Comparison of ENCODE assay signal across 8 mouse cellular contexts in genomic region chr10:68445876-68446796, GRCm38 (mm10).
DNase-seq lines count a peak whose midpoint lies in the region; ATAC-seq and TF ChIP-seq lines count a peak whose summit lies in the region.

No protein-coding gene starts in this region.

- 9% methylated on average over 15 of the region's 15 CpGs for WGBS in liver, embryonic 15.5 days (ENCODE audit: insufficient replicate concordance)
- 13% methylated on average over 15 of the region's 15 CpGs for WGBS in stomach, postnatal 0 days

- H3K27me3 ChIP-seq in liver, embryonic 15.5 days, result no peaks in the 10 kb centered on the region
- no peaks in the 10 kb centered on the region for H3K27me3 ChIP-seq in stomach, postnatal 0 days (ENCODE audit: control insufficient read depth, insufficient read depth, low read length)

- 0 out of 2 replicates have a peak overlapping the region, but pooled peaks have one; percentile 1 for H3K4me3 ChIP-seq in liver, embryonic 15.5 days (replicated peaks)
- no peak overlapping the region for H3K4me3 ChIP-seq in stomach, postnatal 0 days (ENCODE audit: low read depth, low read length)

- no peak for TF ChIP-seq EP300 in stomach, postnatal 0 days (optimal IDR thresholded peaks at IDR 0.05)

- peak; percentile 31 for DNase-seq in thymus, postnatal 0 days (ENCODE audit: low spot score)
- DNase-seq in thymus, adult 18-20 months, result no peak
- no peak for DNase-seq in stomach, postnatal 0 days (ENCODE audit: low spot score)
- DNase-seq in cerebellum, adult 9-10 months, result no peak
- no peak for DNase-seq in right cerebral cortex, postnatal 10 days (ENCODE audit: low spot score in 2 of 2)
- no peak for DNase-seq in urinary bladder, postnatal 10 days (ENCODE audit: low spot score)

- no peaks in the 10 kb centered on the region for H3K9me3 ChIP-seq in liver, embryonic 15.5 days (replicated peaks)
- no peaks in the 10 kb centered on the region for H3K9me3 ChIP-seq in stomach, postnatal 0 days (ENCODE audit: control insufficient read depth, low read length)

- H3K9ac ChIP-seq in liver, embryonic 15.5 days, result no peak overlapping the region
- H3K9ac ChIP-seq in stomach, postnatal 0 days (ENCODE audit: low read length), result no peak overlapping the region

- peak overlapping the region; percentile 76 for H3K27ac ChIP-seq in liver, embryonic 15.5 days (replicated peaks)
- H3K27ac ChIP-seq in stomach, postnatal 0 days (replicated peaks), result peak overlapping the region; percentile 87

- peak; percentile 67 for ATAC-seq in inflammation-experienced regulatory T-cells, adult 6 months
- ATAC-seq in liver, embryonic 15.5 days (ENCODE audit: insufficient read depth), result peak; percentile 66
- ATAC-seq in stomach, postnatal 0 days (ENCODE audit: low FRiP score, low TSS enrichment), result no peak; the same call in 1 of the 2 replicates

- H3K36me3 ChIP-seq in liver, embryonic 15.5 days (replicated peaks), result no peaks in the 10 kb centered on the region
- no peaks in the 10 kb centered on the region for H3K36me3 ChIP-seq in stomach, postnatal 0 days (ENCODE audit: control insufficient read depth, insufficient read depth, low read length)

- H3K4me1 ChIP-seq in liver, embryonic 15.5 days (replicated peaks), result peaks cover 21% of the 10 kb centered on the region
- peaks cover 6% of the 10 kb centered on the region; the same call in 1 of the 2 replicates for H3K4me1 ChIP-seq in stomach, postnatal 0 days (replicated peaks; ENCODE audit: control insufficient read depth, insufficient read depth)

- peak; percentile 19; the same call in 1 of the 2 replicates for TF ChIP-seq CTCF in stomach, postnatal 0 days (IDR thresholded peaks at IDR 0.05; ENCODE audit: low read depth)

- H3K4me2 ChIP-seq in liver, embryonic 15.5 days, result peak overlapping the region; percentile 47
- peak overlapping the region; percentile 8 for H3K4me2 ChIP-seq in stomach, postnatal 0 days (replicated peaks; ENCODE audit: low read depth)
